Mouse (Mus musculus): ENCODE measurements at regions not wholly inside any gene's neighbourhood (a gene's known extent, or its start where the extent isn't known, plus 50 kb on each side); places are given as distances from the start of the nearest gene placed in this dataset.

GRCm38 (mm10) chr11:114536616-114537493, 131.5 kb upstream of the Rpl38 start:
- TF ChIP-seq CTCF (IDR thresholded peaks at IDR 0.05; ENCODE audit: extremely low read depth, insufficient read depth, low read length): no peak
- TF ChIP-seq POLR2A (IDR thresholded peaks at IDR 0.05; ENCODE audit: extremely low read depth, insufficient read depth, low read length): no peak
